Mouse (Mus musculus): Measurements from ENCODE around the gene Shisa9. TPM values are rescaled to one million over a fixed set of nuclear protein-coding genes. Genes with fewer than 3 reads are reported as not detected.
A peak's percentile ranks its signal among the peaks of the same experiment; 100 is the strongest.

The Shisa9 gene
- polyA plus RNA-seq, 2 experiments = 0.21 to 0.27 TPM

DNA sequence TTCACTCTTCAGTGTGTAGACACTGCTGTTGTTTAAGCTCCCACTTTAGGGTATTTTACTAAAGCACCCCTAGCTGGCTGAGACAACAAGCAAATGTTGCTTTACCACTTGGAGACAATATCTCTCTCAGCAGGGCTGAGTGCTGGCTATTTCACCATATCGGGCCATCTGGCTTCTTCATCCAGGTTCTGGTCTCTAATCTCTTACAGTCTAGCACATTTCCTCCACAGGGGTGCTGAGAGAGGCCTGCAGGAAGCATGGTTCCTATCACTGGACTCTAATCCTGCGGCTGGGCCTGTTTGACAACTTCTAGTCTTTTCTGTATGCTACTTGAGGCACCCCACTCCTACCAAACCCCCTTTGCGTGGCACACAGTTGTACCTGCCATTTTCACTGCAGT lies 51.7 kb downstream of the Shisa9 start:
- 15% methylated on average over 3 of the region's 3 CpGs for WGBS (ENCODE audit: insufficient replicate concordance)
- Histone ChIP-seq H3K9me3 (ENCODE audit: control insufficient read depth, low read length) (no peaks in the 10 kb centered on the region), H3K4me3 (ENCODE audit: insufficient read depth in 1 of 2, low read depth in 2 of 2, low read length in 2 of 2) (no peak overlapping the region), H3K9ac (replicated peaks) (no peak overlapping the region), H3K27ac (no peak overlapping the region), H3K27me3 (ENCODE audit: control insufficient read depth, insufficient read depth, low read length) (no peaks in the 10 kb centered on the region), H3K4me1 (replicated peaks; ENCODE audit: control insufficient read depth in 2 of 2, insufficient read depth in 2 of 2, low read length in 1 of 2) (peaks cover 0 to 4% of the 10 kb centered on the region in 2 experiments; a peak in 1 of 4 replicates), H3K36me3 (replicated peaks; ENCODE audit: control insufficient read depth, insufficient read depth, low read depth) (no peaks in the 10 kb centered on the region), H3K4me2 (ENCODE audit: low read depth) (no peak overlapping the region)
- TF ChIP-seq EP300 (IDR thresholded peaks at IDR 0.05; ENCODE audit: low read depth) (no peak), CTCF (IDR thresholded peaks at IDR 0.05; ENCODE audit: low read depth) (no peak)
- ATAC-seq (ENCODE audit: insufficient read depth) = no peak
- DNase-seq (ENCODE audit: low read depth in 3 of 3, low spot score in 3 of 3) = no peak

DNA sequence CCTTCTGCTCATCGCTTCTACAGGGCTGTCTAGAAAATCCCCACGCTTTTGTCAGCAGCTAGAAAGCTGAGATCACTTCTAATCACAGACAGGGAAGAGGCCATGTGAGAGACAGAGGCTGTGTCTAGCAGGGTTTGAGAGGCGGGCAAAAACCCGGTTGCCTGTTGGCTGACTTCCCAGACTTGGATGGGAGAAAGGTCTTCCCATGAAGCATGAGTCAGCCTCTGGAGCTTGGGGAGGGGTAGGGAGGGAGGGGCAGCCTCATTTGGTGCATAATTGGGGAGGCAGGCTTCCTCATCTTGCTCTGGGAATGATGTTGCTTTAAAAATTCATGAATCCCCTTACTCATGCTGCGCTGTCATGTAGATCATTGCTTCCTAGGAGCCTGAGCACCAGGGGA lies 57.0 kb downstream of the Shisa9 start:
- Histone ChIP-seq H3K4me1 (replicated peaks; ENCODE audit: control insufficient read depth in 2 of 2, insufficient read depth in 2 of 2, low read length in 1 of 2) (0 out of 4 replicates have a peak, but pooled peaks cover 0 to 2% of the 10 kb centered on the region in 2 experiments), H3K4me2 (ENCODE audit: low read depth) (no peak overlapping the region), H3K27me3 (ENCODE audit: control insufficient read depth, insufficient read depth, low read length) (no peaks in the 10 kb centered on the region), H3K4me3 (ENCODE audit: insufficient read depth in 1 of 2, low read depth in 2 of 2, low read length in 2 of 2) (no peak overlapping the region), H3K9ac (replicated peaks) (no peak overlapping the region), H3K36me3 (replicated peaks; ENCODE audit: control insufficient read depth, insufficient read depth, low read depth) (no peaks in the 10 kb centered on the region), H3K9me3 (ENCODE audit: control insufficient read depth, low read length) (no peaks in the 10 kb centered on the region), H3K27ac (no peak overlapping the region)
- no peak for TF ChIP-seq CTCF (IDR thresholded peaks at IDR 0.05; ENCODE audit: low read depth)
- no peak for TF ChIP-seq EP300 (IDR thresholded peaks at IDR 0.05; ENCODE audit: low read depth)
- DNase-seq (ENCODE audit: low read depth in 3 of 3, low spot score in 3 of 3) (no peak), ATAC-seq (ENCODE audit: insufficient read depth) (no peak)
- WGBS (ENCODE audit: insufficient replicate concordance) = 69% methylated on average over 5 of the region's 5 CpGs

DNA sequence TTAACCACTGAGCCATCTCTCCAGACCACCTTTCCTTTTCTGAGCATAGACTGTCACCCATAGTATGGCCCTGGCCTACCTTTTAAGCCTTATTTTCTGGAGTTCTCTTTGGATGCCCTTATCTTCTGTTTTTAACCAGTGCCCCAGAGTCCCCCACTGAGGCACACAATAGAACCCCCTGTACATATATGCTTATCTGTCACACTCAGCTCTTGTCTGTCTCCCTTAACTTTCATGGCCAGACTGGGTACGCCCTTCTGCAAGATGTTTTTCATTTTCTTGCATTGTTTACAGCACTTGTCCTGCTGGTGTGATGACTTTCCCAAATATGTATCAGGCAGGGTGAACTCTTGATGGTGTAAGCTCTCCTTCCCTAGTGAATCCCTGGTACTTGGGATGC lies 68.1 kb downstream of the Shisa9 start:
- ATAC-seq (ENCODE audit: insufficient read depth) = peak; percentile 96

DNA sequence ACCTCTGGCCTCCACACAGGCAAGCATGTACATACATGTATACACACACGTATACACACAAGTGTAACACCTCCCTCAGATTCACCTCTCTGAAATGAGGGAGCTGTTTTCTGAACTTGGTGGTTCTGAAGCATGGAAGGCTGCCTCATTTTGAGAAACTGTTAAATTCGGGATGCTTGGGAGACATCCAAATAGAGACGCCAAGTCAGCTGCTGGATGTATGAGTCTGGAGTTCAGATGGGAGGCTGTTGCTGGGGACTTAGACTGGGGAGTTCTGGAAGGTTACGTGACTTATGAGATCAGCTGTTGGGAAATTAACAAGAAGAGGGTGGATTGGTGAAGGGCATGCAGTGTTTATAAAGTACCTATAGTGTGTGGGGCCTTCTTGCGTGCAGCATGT lies 88.7 kb downstream of the Shisa9 start:
- Histone ChIP-seq H3K9ac (replicated peaks) (no peak overlapping the region), H3K4me3 (ENCODE audit: insufficient read depth in 1 of 2, low read depth in 2 of 2, low read length in 2 of 2) (no peak overlapping the region), H3K9me3 (ENCODE audit: control insufficient read depth, low read length) (no peaks in the 10 kb centered on the region), H3K4me2 (ENCODE audit: low read depth) (no peak overlapping the region), H3K27ac (no peak overlapping the region), H3K4me1 (replicated peaks; ENCODE audit: control insufficient read depth in 2 of 2, insufficient read depth in 2 of 2, low read length in 1 of 2) (no peaks in the 10 kb centered on the region), H3K27me3 (ENCODE audit: control insufficient read depth, insufficient read depth, low read length) (no peaks in the 10 kb centered on the region), H3K36me3 (replicated peaks; ENCODE audit: control insufficient read depth, insufficient read depth, low read depth) (no peaks in the 10 kb centered on the region)
- WGBS (ENCODE audit: insufficient replicate concordance) = 58% methylated on average over 5 of the region's 5 CpGs
- no peak for DNase-seq (ENCODE audit: low read depth in 3 of 3, low spot score in 3 of 3)
- TF ChIP-seq CTCF (IDR thresholded peaks at IDR 0.05; ENCODE audit: low read depth) (no peak), EP300 (IDR thresholded peaks at IDR 0.05; ENCODE audit: low read depth) (no peak)
- ATAC-seq (ENCODE audit: insufficient read depth) = no peak

More for the DNA sequence above, 68.1 kb downstream of the Shisa9 start:
- H3K36me3 ChIP-seq (replicated peaks; ENCODE audit: control insufficient read depth, insufficient read depth, low read depth) = no peaks in the 10 kb centered on the region
- H3K4me3 ChIP-seq (ENCODE audit: insufficient read depth in 1 of 2, low read depth in 2 of 2, low read length in 2 of 2) = no peak overlapping the region
- TF ChIP-seq CTCF (IDR thresholded peaks at IDR 0.05; ENCODE audit: low read depth) (no peak), EP300 (IDR thresholded peaks at IDR 0.05; ENCODE audit: low read depth) (peak; percentile 90)
- peak overlapping the region; percentile 3; the same call in 1 of the 2 replicates for H3K27ac ChIP-seq
- no peaks in the 10 kb centered on the region for H3K27me3 ChIP-seq (ENCODE audit: control insufficient read depth, insufficient read depth, low read length)
- peak; percentile 58 to 80 (median 77) for DNase-seq (ENCODE audit: low read depth in 3 of 3, low spot score in 3 of 3)
- H3K4me2 ChIP-seq (ENCODE audit: low read depth) = peak overlapping the region; percentile 28
- H3K9me3 ChIP-seq (ENCODE audit: control insufficient read depth, low read length) = no peaks in the 10 kb centered on the region
- WGBS (ENCODE audit: insufficient replicate concordance) = 10% methylated on average over 1 of the region's 1 CpGs
- no peak overlapping the region for H3K9ac ChIP-seq (replicated peaks)
- peaks cover 18 to 34% of the 10 kb centered on the region in 2 experiments for H3K4me1 ChIP-seq (replicated peaks; ENCODE audit: control insufficient read depth in 2 of 2, insufficient read depth in 2 of 2, low read length in 1 of 2)

DNA sequence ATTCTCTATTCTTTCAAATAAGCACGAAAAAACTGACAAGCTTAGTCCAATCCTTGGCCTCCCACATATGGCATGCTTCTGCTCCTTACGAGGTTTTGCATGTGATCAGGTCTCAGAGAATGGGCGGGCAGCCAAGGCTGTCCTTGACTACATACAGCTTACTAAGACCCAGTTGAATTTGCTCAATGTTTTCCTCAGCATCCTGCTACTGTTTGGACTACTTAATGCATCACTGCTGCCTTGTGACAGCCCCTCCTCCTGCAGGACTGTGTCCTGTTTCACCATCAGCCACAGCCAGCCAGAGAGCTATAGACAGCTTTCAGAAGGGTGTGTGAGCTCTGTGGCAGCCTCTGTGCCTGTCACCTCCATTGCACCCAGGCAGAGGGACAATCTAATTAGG lies 92.4 kb downstream of the Shisa9 start:
- Histone ChIP-seq H3K4me1 (replicated peaks; ENCODE audit: control insufficient read depth in 2 of 2, insufficient read depth in 2 of 2, low read length in 1 of 2) (no peaks in the 10 kb centered on the region), H3K4me3 (ENCODE audit: insufficient read depth in 1 of 2, low read depth in 2 of 2, low read length in 2 of 2) (no peak overlapping the region), H3K27me3 (ENCODE audit: control insufficient read depth, insufficient read depth, low read length) (no peaks in the 10 kb centered on the region), H3K9ac (replicated peaks) (no peak overlapping the region), H3K36me3 (replicated peaks; ENCODE audit: control insufficient read depth, insufficient read depth, low read depth) (no peaks in the 10 kb centered on the region), H3K9me3 (ENCODE audit: control insufficient read depth, low read length) (no peaks in the 10 kb centered on the region), H3K4me2 (ENCODE audit: low read depth) (no peak overlapping the region), H3K27ac (no peak overlapping the region)
- TF ChIP-seq EP300 (IDR thresholded peaks at IDR 0.05; ENCODE audit: low read depth) (no peak), CTCF (IDR thresholded peaks at IDR 0.05; ENCODE audit: low read depth) (no peak)
- no peak for DNase-seq (ENCODE audit: low read depth in 3 of 3, low spot score in 3 of 3)
- 56% methylated on average over 3 of the region's 3 CpGs for WGBS (ENCODE audit: insufficient replicate concordance)
- ATAC-seq (ENCODE audit: insufficient read depth) = no peak

Measured in liver, embryonic 14.5 days (tissue).